Mouse (Mus musculus): ENCODE measurements around the gene Rnf183. TPM values are rescaled to one million over a fixed set of nuclear protein-coding genes. Genes with fewer than 3 reads are reported as not detected.

Rnf183 gene
- polyA plus RNA-seq, 1 experiment from 2014 or later = not detected

DNA sequence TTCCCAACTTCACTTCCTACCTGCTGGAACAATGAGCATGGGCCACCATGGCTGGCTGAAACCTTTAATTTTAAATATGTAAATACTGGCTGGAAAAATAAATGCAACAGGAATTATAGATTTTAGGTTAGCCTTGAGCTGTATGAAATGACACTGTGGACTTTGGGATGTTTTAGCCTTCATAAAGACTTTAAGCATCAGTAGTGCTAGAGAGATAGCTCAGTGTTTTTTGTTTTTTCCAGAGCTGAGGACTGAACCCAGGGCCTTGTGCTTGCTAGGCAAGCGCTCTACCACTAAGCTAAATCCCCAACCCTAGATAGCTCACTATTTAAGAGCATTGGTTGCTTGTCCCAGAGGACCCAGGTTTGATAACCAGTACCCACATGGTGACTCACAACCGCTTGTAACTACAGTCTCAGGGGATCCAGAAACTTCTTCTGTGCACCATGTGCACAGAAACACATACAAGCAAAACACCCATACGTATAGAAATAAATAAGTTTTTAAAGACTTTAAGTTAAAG is 2.3 kb upstream of the Rnf183 start:
- Histone ChIP-seq H3K9me3 (ENCODE audit: low read length) (no peaks in the 10 kb centered on the region), H3K27me3 (ENCODE audit: insufficient read depth, low read length) (no peaks in the 10 kb centered on the region), H3K4me2 (ENCODE audit: low read depth, low read length) (no peak overlapping the region), H3K27ac (ENCODE audit: low read depth) (no peak overlapping the region), H3K36me3 (replicated peaks; ENCODE audit: insufficient read depth, low read length) (no peaks in the 10 kb centered on the region), H3K4me3 (ENCODE audit: low read depth, low read length) (no peak overlapping the region), H3K9ac (replicated peaks) (no peak overlapping the region), H3K4me1 (ENCODE audit: insufficient read depth) (peaks cover under 1% of the 10 kb centered on the region; the same call in 1 of the 2 replicates)
- ATAC-seq (no peak), DNase-seq (no peak)
- TF ChIP-seq CTCF (IDR thresholded peaks at IDR 0.05; ENCODE audit: low read depth) = no peak
- TF ChIP-seq EP300 (IDR thresholded peaks at IDR 0.05; ENCODE audit: low read depth) = no peak
- WGBS (ENCODE audit: insufficient replicate concordance) = 77% methylated on average over 3 of the region's 3 CpGs

DNA sequence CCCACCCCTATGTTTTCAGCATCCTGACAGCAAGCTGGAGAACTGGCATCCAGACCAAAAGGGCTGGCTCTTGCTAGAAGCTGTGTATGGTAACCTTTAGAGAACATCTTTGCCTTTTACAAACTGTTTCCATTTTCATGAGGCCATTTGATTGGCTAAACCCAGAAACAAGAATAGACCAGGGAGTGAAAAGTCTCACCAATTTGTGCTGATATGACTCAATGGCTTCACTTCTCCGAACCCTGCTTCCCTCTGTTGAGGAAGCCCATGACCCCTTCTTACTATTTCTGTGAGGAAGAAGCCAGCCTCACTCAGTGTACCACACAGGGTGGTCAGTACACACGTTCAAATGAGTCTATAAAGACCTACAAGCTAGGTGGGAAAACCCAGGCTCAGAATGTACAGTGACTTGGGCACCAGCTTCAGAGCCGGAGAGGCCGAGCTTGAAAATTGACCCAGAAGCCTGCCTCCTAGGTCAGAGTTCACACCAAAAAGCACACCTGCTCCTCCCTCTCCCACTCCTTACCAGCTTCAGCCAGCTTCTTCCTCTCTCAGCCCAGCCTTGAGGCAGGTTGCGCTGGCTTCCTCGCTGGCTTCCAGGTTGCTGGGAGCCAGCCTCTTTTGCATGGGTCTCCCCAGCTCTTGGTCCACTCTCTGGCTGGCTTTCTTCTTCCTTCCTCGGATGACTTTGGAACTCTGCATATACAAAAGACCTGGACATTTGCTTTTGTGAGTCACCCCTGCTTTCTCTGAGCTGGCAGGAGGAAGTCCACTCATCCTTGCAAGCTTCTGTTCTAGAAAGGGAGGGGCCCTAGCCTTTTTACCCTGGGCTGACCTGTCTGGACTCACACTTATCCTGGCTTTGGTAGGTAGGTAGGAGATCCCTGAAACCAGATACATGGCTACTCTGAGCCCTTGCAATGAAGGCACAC is 847 bp downstream of the Rnf183 start:
- H3K4me2 ChIP-seq (ENCODE audit: low read depth, low read length) = no peak overlapping the region
- no peaks in the 10 kb centered on the region for H3K9me3 ChIP-seq (ENCODE audit: low read length)
- no peak overlapping the region for H3K4me3 ChIP-seq (ENCODE audit: low read depth, low read length)
- peaks cover 6% of the 10 kb centered on the region; the same call in 1 of the 2 replicates for H3K4me1 ChIP-seq (ENCODE audit: insufficient read depth)
- DNase-seq = no peak
- no peak overlapping the region for H3K27ac ChIP-seq (ENCODE audit: low read depth)
- TF ChIP-seq EP300 (IDR thresholded peaks at IDR 0.05; ENCODE audit: low read depth) (no peak), CTCF (IDR thresholded peaks at IDR 0.05; ENCODE audit: low read depth) (no peak)
- 60% methylated on average over 7 of the region's 7 CpGs for WGBS (ENCODE audit: insufficient replicate concordance)
- no peak for ATAC-seq
- no peaks in the 10 kb centered on the region for H3K36me3 ChIP-seq (replicated peaks; ENCODE audit: insufficient read depth, low read length)
- no peaks in the 10 kb centered on the region for H3K27me3 ChIP-seq (ENCODE audit: insufficient read depth, low read length)
- no peak overlapping the region for H3K9ac ChIP-seq (replicated peaks)

DNA sequence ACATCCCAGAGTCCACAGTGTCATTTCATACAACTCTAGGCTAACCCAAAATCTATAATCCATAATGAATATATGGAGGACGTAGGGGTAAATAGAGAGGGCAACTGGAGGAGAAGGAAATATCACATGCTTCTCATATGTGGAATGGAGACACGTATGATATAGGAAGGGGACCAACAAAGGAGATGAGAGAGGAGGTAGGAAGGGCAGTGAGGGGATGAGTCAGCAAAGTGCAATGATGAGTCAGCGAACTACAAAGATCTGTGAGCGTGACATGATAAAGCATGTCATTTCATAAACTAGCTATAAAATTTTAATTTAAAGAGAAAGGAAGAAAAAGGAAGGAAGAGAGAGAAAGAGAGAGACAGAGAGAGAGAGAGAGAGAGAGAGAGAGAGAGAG is 3.5 kb downstream of the Rnf183 start:
- H3K4me1 ChIP-seq (ENCODE audit: insufficient read depth) = peaks cover 6% of the 10 kb centered on the region; the same call in 1 of the 2 replicates
- no peaks in the 10 kb centered on the region for H3K36me3 ChIP-seq (replicated peaks; ENCODE audit: insufficient read depth, low read length)
- H3K9ac ChIP-seq (replicated peaks) = no peak overlapping the region
- no peak overlapping the region for H3K4me2 ChIP-seq (ENCODE audit: low read depth, low read length)
- H3K27me3 ChIP-seq (ENCODE audit: insufficient read depth, low read length) = no peaks in the 10 kb centered on the region
- TF ChIP-seq EP300 (IDR thresholded peaks at IDR 0.05; ENCODE audit: low read depth) = no peak
- TF ChIP-seq CTCF (IDR thresholded peaks at IDR 0.05; ENCODE audit: low read depth) = no peak
- ATAC-seq (peak; percentile 58), DNase-seq (peak; percentile 43)
- WGBS (ENCODE audit: insufficient replicate concordance) = 60% methylated on average over 4 of the region's 4 CpGs
- H3K4me3 ChIP-seq (ENCODE audit: low read depth, low read length) = no peak overlapping the region
- H3K27ac ChIP-seq (ENCODE audit: low read depth) = no peak overlapping the region
- H3K9me3 ChIP-seq (ENCODE audit: low read length) = no peaks in the 10 kb centered on the region

DNA sequence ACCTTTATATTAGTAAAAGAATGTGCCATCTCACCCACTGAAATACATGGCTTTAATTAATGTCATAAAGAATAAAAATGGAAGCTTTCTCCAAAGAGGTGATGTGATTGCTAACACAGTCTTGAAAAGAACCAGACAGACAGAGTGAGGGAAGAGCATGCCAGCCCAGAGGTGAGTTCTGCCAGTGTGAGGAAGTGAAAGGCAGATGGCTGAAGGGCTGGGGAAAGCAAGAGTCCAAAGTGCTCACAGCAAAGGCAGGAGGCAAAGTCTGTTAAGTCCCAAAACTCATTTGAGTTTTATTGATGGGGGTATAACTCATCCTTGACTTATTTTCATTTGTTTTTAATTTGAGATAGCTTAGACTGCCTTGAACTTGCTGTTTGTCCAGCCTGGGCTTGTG is 4.4 kb downstream of the Rnf183 start:
- ATAC-seq = no peak
- H3K27me3 ChIP-seq (ENCODE audit: insufficient read depth, low read length) = no peaks in the 10 kb centered on the region
- H3K27ac ChIP-seq (ENCODE audit: low read depth) = no peak overlapping the region
- H3K36me3 ChIP-seq (replicated peaks; ENCODE audit: insufficient read depth, low read length) = no peaks in the 10 kb centered on the region
- TF ChIP-seq CTCF (IDR thresholded peaks at IDR 0.05; ENCODE audit: low read depth) (no peak), EP300 (IDR thresholded peaks at IDR 0.05; ENCODE audit: low read depth) (no peak)
- no peak for DNase-seq
- no peaks in the 10 kb centered on the region for H3K9me3 ChIP-seq (ENCODE audit: low read length)
- no peak overlapping the region for H3K4me2 ChIP-seq (ENCODE audit: low read depth, low read length)
- peaks cover 6% of the 10 kb centered on the region; the same call in 1 of the 2 replicates for H3K4me1 ChIP-seq (ENCODE audit: insufficient read depth)
- no peak overlapping the region for H3K4me3 ChIP-seq (ENCODE audit: low read depth, low read length)
- H3K9ac ChIP-seq (replicated peaks) = no peak overlapping the region

DNA sequence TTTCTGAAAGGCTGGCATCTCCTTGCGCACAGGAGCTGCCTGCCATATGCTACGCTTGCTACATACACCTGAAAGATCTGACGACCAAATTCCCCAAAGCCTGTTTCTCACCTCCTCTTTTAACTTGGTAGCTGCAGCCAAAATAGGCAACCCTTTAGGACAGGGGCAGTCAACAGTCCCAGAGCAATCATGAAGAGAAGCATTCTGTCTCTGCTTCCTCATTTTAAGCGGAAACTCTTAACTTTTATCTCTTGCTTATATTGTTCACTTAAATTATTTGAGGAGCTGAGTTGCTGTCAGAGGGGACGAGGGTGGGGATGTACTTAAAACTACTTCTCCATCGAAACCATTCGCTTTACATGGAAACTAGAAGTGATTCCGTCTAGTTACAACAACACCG is 5.4 kb downstream of the Rnf183 start:
- no peak overlapping the region for H3K4me3 ChIP-seq (ENCODE audit: low read depth, low read length)
- H3K36me3 ChIP-seq (replicated peaks; ENCODE audit: insufficient read depth, low read length) = peaks cover 5% of the 10 kb centered on the region
- no peak for TF ChIP-seq CTCF (IDR thresholded peaks at IDR 0.05; ENCODE audit: low read depth)
- TF ChIP-seq EP300 (IDR thresholded peaks at IDR 0.05; ENCODE audit: low read depth) = no peak
- H3K4me2 ChIP-seq (ENCODE audit: low read depth, low read length) = no peak overlapping the region
- H3K27ac ChIP-seq (ENCODE audit: low read depth) = no peak overlapping the region
- WGBS (ENCODE audit: insufficient replicate concordance) = 78% methylated on average over 9 of the region's 9 CpGs
- H3K9me3 ChIP-seq (ENCODE audit: low read length) = no peaks in the 10 kb centered on the region
- peaks cover 6% of the 10 kb centered on the region; the same call in 1 of the 2 replicates for H3K4me1 ChIP-seq (ENCODE audit: insufficient read depth)
- H3K9ac ChIP-seq (replicated peaks) = no peak overlapping the region
- H3K27me3 ChIP-seq (ENCODE audit: insufficient read depth, low read length) = no peaks in the 10 kb centered on the region
- DNase-seq (no peak), ATAC-seq (no peak)

DNA sequence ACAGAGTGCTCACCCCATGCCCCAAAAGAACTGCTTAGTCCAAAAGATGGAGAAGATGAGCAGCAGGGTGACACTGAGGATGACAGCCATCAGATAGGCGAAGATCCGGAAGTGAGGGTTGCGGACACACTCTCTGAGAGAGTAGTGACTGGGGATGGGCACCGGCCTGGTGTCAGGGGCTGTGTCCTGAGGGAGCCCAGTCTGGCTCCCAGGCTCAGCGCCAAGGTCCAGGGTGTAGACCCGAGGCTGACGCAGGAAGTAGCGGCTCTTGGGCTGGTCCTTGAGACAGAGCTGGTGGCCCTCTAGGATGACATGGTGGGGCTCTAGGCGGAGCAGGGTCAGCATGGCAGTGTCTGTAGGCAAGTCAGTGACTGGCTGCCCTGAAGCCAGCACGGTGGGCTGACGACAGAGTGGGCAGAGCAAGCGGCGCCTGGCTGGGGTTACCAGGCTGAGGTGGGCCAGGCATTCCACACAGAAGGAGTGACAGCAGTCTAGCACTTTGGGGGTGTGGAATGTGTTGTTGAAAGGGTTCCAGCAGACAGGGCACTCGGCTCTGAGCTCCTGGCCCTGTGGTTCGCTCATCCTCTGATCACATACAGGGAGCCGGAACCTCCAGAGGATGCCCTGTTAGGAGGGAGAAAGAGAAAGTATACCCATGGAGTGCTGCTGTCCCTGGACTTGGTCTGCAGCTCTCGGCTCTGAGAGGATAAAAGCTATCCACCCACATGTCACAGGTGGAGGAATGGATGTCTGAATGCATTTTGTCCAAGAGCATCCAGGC is 6.9 kb downstream of the Rnf183 start:
- ATAC-seq (no peak), DNase-seq (no peak)
- TF ChIP-seq EP300 (IDR thresholded peaks at IDR 0.05; ENCODE audit: low read depth) (no peak), CTCF (IDR thresholded peaks at IDR 0.05; ENCODE audit: low read depth) (no peak)
- no peaks in the 10 kb centered on the region for H3K9me3 ChIP-seq (ENCODE audit: low read length)
- H3K4me3 ChIP-seq (ENCODE audit: low read depth, low read length) = no peak overlapping the region
- H3K27me3 ChIP-seq (ENCODE audit: insufficient read depth, low read length) = no peaks in the 10 kb centered on the region
- no peak overlapping the region for H3K4me2 ChIP-seq (ENCODE audit: low read depth, low read length)
- 66% methylated on average over 17 of the region's 17 CpGs for WGBS (ENCODE audit: insufficient replicate concordance)
- H3K4me1 ChIP-seq (ENCODE audit: insufficient read depth) = peaks cover 6% of the 10 kb centered on the region; the same call in 1 of the 2 replicates
- no peak overlapping the region for H3K27ac ChIP-seq (ENCODE audit: low read depth)
- peaks cover 16% of the 10 kb centered on the region for H3K36me3 ChIP-seq (replicated peaks; ENCODE audit: insufficient read depth, low read length)
- H3K9ac ChIP-seq (replicated peaks) = no peak overlapping the region
